In the genomic region with DNA sequence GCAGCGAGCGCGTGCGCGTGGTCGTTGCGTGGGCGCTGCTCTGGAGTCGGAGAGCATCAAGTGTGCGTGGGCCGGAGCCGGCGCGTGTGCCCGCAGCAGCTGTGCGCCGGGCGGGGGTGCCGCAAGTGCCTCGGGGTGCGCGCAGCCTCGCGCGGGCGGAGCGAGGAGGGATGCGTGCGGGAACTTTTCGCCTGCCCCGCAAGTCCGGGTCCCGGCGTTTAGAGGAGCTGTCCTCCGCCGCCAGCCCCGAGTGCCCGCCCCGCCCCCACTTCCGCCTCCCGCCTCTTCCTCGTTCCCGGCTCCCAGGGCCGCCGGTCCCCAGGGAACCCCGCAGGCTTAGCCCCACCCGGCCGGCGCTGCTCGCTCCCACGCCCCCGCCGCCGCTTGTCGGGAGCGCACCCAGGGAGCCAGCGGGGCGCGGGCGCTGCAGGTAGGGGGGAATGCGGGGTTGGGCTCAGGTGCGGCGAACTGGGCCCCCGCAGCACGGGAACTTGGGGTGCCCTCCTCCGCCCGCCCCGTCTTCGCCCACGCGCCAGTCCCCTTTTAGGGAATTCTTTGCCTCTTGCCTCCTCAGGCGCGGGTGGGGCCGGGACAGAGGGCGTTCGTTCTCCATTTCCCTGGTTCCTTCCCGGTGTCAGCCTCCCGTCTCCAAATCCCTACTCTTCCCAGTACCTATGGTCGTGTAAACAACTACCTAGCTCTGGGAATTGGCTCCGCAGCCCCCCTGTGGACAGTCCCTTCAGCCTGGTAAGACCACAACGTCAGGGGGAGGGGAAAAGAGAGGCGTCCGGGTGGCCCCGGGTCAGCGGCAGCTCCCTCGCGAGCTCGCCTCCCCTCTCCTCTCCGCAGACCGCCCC, we compare ENCODE assay signal across 8 mouse cellular contexts. TPM values are rescaled to one million over a fixed set of nuclear protein-coding genes. Genes with fewer than 3 reads are reported as not detected.
DNase-seq lines count a peak whose midpoint lies in the region; ATAC-seq and TF ChIP-seq lines count a peak whose summit lies in the region.

No protein-coding gene starts in this region.

- H3K4me2 ChIP-seq in stomach, embryonic 15.5 days: peak overlapping the region; percentile 100

- H3K9ac ChIP-seq in heart, adult 2 months (ENCODE audit: low read depth, low read length): peak overlapping the region; percentile 85
- peak overlapping the region; percentile 54 for H3K9ac ChIP-seq in stomach, embryonic 15.5 days

- no peaks in the 10 kb centered on the region for H3K79me2 ChIP-seq in heart, adult 2 months (replicated peaks; ENCODE audit: control insufficient read depth, insufficient read depth, low read length)

- intact Hi-C loops in heart, adult 2 months (cut with DNase I): loop anchor here (1.0 to 2.0 kb wide), 2 partner anchors 11 to 30 kb away; partner anchors contain the start of gene Pigt

- peak overlapping the region; percentile 96 for H3K27ac ChIP-seq in heart, adult 2 months
- H3K27ac ChIP-seq in kidney, adult 2 months (ENCODE audit: insufficient read depth, low read depth, low read length): peak overlapping the region; percentile 77
- peak overlapping the region; percentile 75 for H3K27ac ChIP-seq in limb, embryonic 10.5 days
- H3K27ac ChIP-seq in midbrain, embryonic 10.5 days (replicated peaks): peak overlapping the region; percentile 76
- H3K27ac ChIP-seq in stomach, embryonic 15.5 days: no peak overlapping the region

- TF ChIP-seq POLR2A in heart, adult 2 months (IDR thresholded peaks at IDR 0.05; ENCODE audit: insufficient read depth, low read depth, low read length): no peak
- no peak for TF ChIP-seq POLR2A in kidney, adult 2 months (IDR thresholded peaks at IDR 0.05; ENCODE audit: low read depth, low read length)

- no peaks in the 10 kb centered on the region for H3K36me3 ChIP-seq in heart, adult 2 months (ENCODE audit: control insufficient read depth, insufficient read depth, low read length)
- no peaks in the 10 kb centered on the region for H3K36me3 ChIP-seq in kidney, adult 2 months (ENCODE audit: control insufficient read depth, insufficient read depth, low read length)
- no peaks in the 10 kb centered on the region for H3K36me3 ChIP-seq in limb, embryonic 10.5 days
- peaks cover 8% of the 10 kb centered on the region for H3K36me3 ChIP-seq in midbrain, embryonic 10.5 days
- 0 out of 2 replicates have a peak, but pooled peaks cover 5% of the 10 kb centered on the region for H3K36me3 ChIP-seq in stomach, embryonic 15.5 days

- TF ChIP-seq EP300 in heart, adult 2 months (IDR thresholded peaks at IDR 0.05; ENCODE audit: insufficient read depth, low read depth, low read length): no peak

- H3K4me1 ChIP-seq in heart, adult 2 months (ENCODE audit: control insufficient read depth, insufficient read depth, low read length): peaks cover 3% of the 10 kb centered on the region
- H3K4me1 ChIP-seq in kidney, adult 2 months (ENCODE audit: control insufficient read depth, insufficient read depth, low read length): no peaks in the 10 kb centered on the region; the same call in 1 of the 2 replicates
- H3K4me1 ChIP-seq in limb, embryonic 10.5 days: peaks cover 22% of the 10 kb centered on the region
- peaks cover 19% of the 10 kb centered on the region for H3K4me1 ChIP-seq in midbrain, embryonic 10.5 days
- H3K4me1 ChIP-seq in stomach, embryonic 15.5 days: peaks cover 11% of the 10 kb centered on the region; the same call in 1 of the 2 replicates

- under 1% methylated on average over 81 of the region's 90 CpGs for WGBS in heart, adult 2 months
- under 1% methylated on average over 90 of the region's 90 CpGs for whole genome bisulfite sequencing in kidney, adult 2 months
- 1% methylated on average over 89 of the region's 90 CpGs for WGBS in limb, embryonic 10.5 days
- WGBS in midbrain, embryonic 10.5 days: 1% methylated on average over 87 of the region's 90 CpGs
- under 1% methylated on average over 77 of the region's 90 CpGs for WGBS in stomach, embryonic 15.5 days

- ATAC-seq in stomach, embryonic 15.5 days (ENCODE audit: insufficient read depth, low FRiP score, low read depth): peak; percentile 65

- no peaks in the 10 kb centered on the region for H3K27me3 ChIP-seq in heart, adult 2 months (ENCODE audit: control insufficient read depth, insufficient read depth, low read length)
- no peaks in the 10 kb centered on the region for H3K27me3 ChIP-seq in kidney, adult 2 months (replicated peaks; ENCODE audit: control insufficient read depth, insufficient read depth, low read length)
- peaks cover 62% of the 10 kb centered on the region for H3K27me3 ChIP-seq in limb, embryonic 10.5 days (ENCODE audit: low read depth, poor library complexity, severe bottlenecking)
- H3K27me3 ChIP-seq in midbrain, embryonic 10.5 days (ENCODE audit: low read depth, poor library complexity, severe bottlenecking): peaks cover 63% of the 10 kb centered on the region
- peaks cover 5% of the 10 kb centered on the region; the same call in 1 of the 2 replicates for H3K27me3 ChIP-seq in stomach, embryonic 15.5 days (replicated peaks)

- DNase-seq in thymus, postnatal 4 days: peak; percentile 41
- DNase-seq in thymus, postnatal 10 days (ENCODE audit: low spot score in 2 of 2): no peak
- DNase-seq in embryo, embryonic 9.5 days (ENCODE audit: extremely low spot score): peak; percentile 40
- peak; percentile 88 to 89 for DNase-seq in heart, adult 2 months
- DNase-seq in kidney, adult 2 months: peak; percentile 73
- DNase-seq in limb, embryonic 10.5 days (ENCODE audit: low spot score): peak; percentile 63
- DNase-seq in midbrain, embryonic 10.5 days (ENCODE audit: low spot score): peak; percentile 43

- no peak for TF ChIP-seq CTCF in heart, adult 2 months (IDR thresholded peaks at IDR 0.05)
- no peak for TF ChIP-seq CTCF in kidney, adult 2 months (conservative IDR thresholded peaks at IDR 0.05; ENCODE audit: insufficient read depth, insufficient read length, low read depth, low read length)

- H3K4me3 ChIP-seq in heart, adult 2 months: peak overlapping the region; percentile 93
- peak overlapping the region; percentile 77 for H3K4me3 ChIP-seq in kidney, adult 2 months (ENCODE audit: insufficient read depth, low read depth, low read length)
- H3K4me3 ChIP-seq in limb, embryonic 10.5 days: peak overlapping the region; percentile 87
- peak overlapping the region; percentile 75 for H3K4me3 ChIP-seq in midbrain, embryonic 10.5 days
- H3K4me3 ChIP-seq in stomach, embryonic 15.5 days (replicated peaks): peak overlapping the region; percentile 74

- no peaks in the 10 kb centered on the region for H3K9me3 ChIP-seq in limb, embryonic 10.5 days (replicated peaks)
- no peaks in the 10 kb centered on the region for H3K9me3 ChIP-seq in midbrain, embryonic 10.5 days (replicated peaks)
- no peaks in the 10 kb centered on the region for H3K9me3 ChIP-seq in stomach, embryonic 15.5 days

RNA-seq across cellular contexts. Expression of gene Dbndd2, which starts 0.6 kb away (rescaled TPM):
- total RNA-seq in heart, adult 2 months (2021): 10 to 100 TPM in 1 of 2 experiments, 1 to 10 TPM in 1; 8.0 to 10.3 TPM
- 17.9 and 31.9 TPM in 2 replicates for polyA plus RNA-seq in heart, adult 2 months (2012; rRNA removed)
- polyA plus RNA-seq in kidney, adult 2 months (2012; rRNA removed): 36.8 and 43.6 TPM in 2 replicates
- polyA plus RNA-seq in limb, embryonic 10.5 days (2016; fragmentation: Nextera tagmentation; extraction: Ambion mirVana): 0.70 and 2.1 TPM in 2 replicates
- polyA plus RNA-seq in midbrain, embryonic 10.5 days (2016; fragmentation: Nextera tagmentation; extraction: Ambion mirVana): 3.0 and 3.2 TPM in 2 replicates
- polyA plus RNA-seq in stomach, embryonic 15.5 days (2015; fragmentation: Nextera tagmentation; extraction: Ambion mirVana): 6.5 and 10.4 TPM in 2 replicates

RNA-seq across cellular contexts. Expression of gene Pigt, which starts 10.8 kb away (rescaled TPM):
- total RNA-seq in heart, adult 2 months (2021): 10 to 100 TPM; 31.3 to 31.5 TPM
- 47.1 and 51.3 TPM in 2 replicates for polyA plus RNA-seq in heart, adult 2 months (2012; rRNA removed)
- polyA plus RNA-seq in kidney, adult 2 months (2012; rRNA removed): 101 and 123 TPM in 2 replicates
- 35.7 and 37.5 TPM in 2 replicates for polyA plus RNA-seq in limb, embryonic 10.5 days (2016; fragmentation: Nextera tagmentation; extraction: Ambion mirVana)
- polyA plus RNA-seq in midbrain, embryonic 10.5 days (2016; fragmentation: Nextera tagmentation; extraction: Ambion mirVana): 40.1 and 44.7 TPM in 2 replicates
- 67.0 and 67.5 TPM in 2 replicates for polyA plus RNA-seq in stomach, embryonic 15.5 days (2015; fragmentation: Nextera tagmentation; extraction: Ambion mirVana)

RNA-seq across cellular contexts. Expression of gene Trp53tg5, which starts 13.0 kb away (rescaled TPM):
- total RNA-seq in heart, adult 2 months (2021): not detected
- not detected in 2 replicates for polyA plus RNA-seq in heart, adult 2 months (2012; rRNA removed)
- 0.10 TPM in 1 of 2 replicates, not detected in the other for polyA plus RNA-seq in kidney, adult 2 months (2012; rRNA removed)
- polyA plus RNA-seq in limb, embryonic 10.5 days (2016; fragmentation: Nextera tagmentation; extraction: Ambion mirVana): not detected in 2 replicates
- polyA plus RNA-seq in midbrain, embryonic 10.5 days (2016; fragmentation: Nextera tagmentation; extraction: Ambion mirVana): not detected in 2 replicates
- polyA plus RNA-seq in stomach, embryonic 15.5 days (2015; fragmentation: Nextera tagmentation; extraction: Ambion mirVana): 0.14 TPM in 1 of 2 replicates, not detected in the other

RNA-seq across cellular contexts. Expression of gene Gm20458, which starts 25.7 kb away (rescaled TPM):
- 1 to 10 TPM; 8.0 to 9.2 TPM for total RNA-seq in heart, adult 2 months (2021)
- 7.8 and 17.2 TPM in 2 replicates for polyA plus RNA-seq in heart, adult 2 months (2012; rRNA removed)
- polyA plus RNA-seq in kidney, adult 2 months (2012; rRNA removed): 22.1 and 23.4 TPM in 2 replicates
- 2.2 and 3.2 TPM in 2 replicates for polyA plus RNA-seq in limb, embryonic 10.5 days (2016; fragmentation: Nextera tagmentation; extraction: Ambion mirVana)
- polyA plus RNA-seq in midbrain, embryonic 10.5 days (2016; fragmentation: Nextera tagmentation; extraction: Ambion mirVana): 3.7 and 3.9 TPM in 2 replicates
- 17.9 and 18.1 TPM in 2 replicates for polyA plus RNA-seq in stomach, embryonic 15.5 days (2015; fragmentation: Nextera tagmentation; extraction: Ambion mirVana)

RNA-seq across cellular contexts. Expression of gene Sys1, which starts 29.7 kb away (rescaled TPM):
- 10 to 100 TPM; 21.1 to 26.4 TPM for total RNA-seq in heart, adult 2 months (2021)
- 52.0 and 55.0 TPM in 2 replicates for polyA plus RNA-seq in heart, adult 2 months (2012; rRNA removed)
- 94.5 and 122 TPM in 2 replicates for polyA plus RNA-seq in kidney, adult 2 months (2012; rRNA removed)
- 54.4 and 54.5 TPM in 2 replicates for polyA plus RNA-seq in limb, embryonic 10.5 days (2016; fragmentation: Nextera tagmentation; extraction: Ambion mirVana)
- polyA plus RNA-seq in midbrain, embryonic 10.5 days (2016; fragmentation: Nextera tagmentation; extraction: Ambion mirVana): 64.8 and 65.9 TPM in 2 replicates
- polyA plus RNA-seq in stomach, embryonic 15.5 days (2015; fragmentation: Nextera tagmentation; extraction: Ambion mirVana): 60.6 and 61.8 TPM in 2 replicates

Comparison
In these comparisons a context has a peak if more than half of its experiments do, and no peak if none do; other contexts are left out.
1. DNase-seq: peak in thymus, postnatal 4 days (single experiment), embryo, embryonic 9.5 days (single experiment), heart, adult 2 months (2 of 2), kidney, adult 2 months (single experiment), limb, embryonic 10.5 days (single experiment) and midbrain, embryonic 10.5 days (single experiment); none in thymus, postnatal 10 days (0 of 2).
2. Peak in every context shown above with its lines, with median percentiles within 50 percentile points of each other: H3K4me3 ChIP-seq.